Mouse (Mus musculus): ENCODE results near the gene Ssbp2. TPM values are rescaled to one million over a fixed set of nuclear protein-coding genes. Genes with fewer than 3 reads are reported as not detected.
A peak's percentile ranks its signal among the peaks of the same experiment; 100 is the strongest.

Ssbp2 gene
- polyA plus RNA-seq, 1 experiment from 2014 or later, result 21.6 TPM

DNA sequence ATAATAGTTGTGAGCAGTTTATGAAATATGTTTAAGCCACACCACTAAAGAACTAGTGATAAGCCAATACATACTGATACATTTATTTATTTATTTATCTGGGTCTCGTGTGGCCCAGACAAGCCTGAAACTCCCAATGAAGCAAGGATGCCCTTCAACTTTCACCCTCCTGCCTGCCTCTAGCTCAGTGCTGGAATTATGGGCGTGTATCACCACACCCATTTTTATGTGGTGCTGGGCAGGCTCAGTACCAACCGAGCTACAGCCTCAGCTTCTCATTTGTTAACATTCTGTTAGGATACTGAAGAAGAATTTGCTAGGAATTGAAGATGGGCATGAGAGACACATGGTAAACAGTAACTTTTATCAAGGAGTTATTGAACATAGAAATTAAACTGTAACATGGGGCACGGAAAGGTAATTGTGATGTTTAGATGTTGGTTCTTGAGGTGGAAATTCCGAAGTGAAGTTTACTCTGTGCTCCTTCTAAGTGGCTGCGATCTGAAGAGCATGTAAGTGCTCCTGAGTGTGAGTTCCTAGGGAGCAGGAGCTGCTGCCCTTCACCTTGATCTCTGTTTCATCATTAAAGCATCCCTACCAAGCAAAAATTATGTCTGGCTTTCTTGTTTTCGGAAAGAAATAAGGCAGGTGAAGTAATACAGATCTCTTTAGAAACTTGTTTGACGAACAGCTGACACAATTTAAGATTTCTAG lies 5.1 kb downstream of the Ssbp2 start:
- TF ChIP-seq EP300 (IDR thresholded peaks at IDR 0.05; ENCODE audit: low read depth) (no peak), CTCF (IDR thresholded peaks at IDR 0.05; ENCODE audit: low read depth) (no peak)
- Histone ChIP-seq H3K36me3 (replicated peaks; ENCODE audit: insufficient read depth, low read length) (no peaks in the 10 kb centered on the region), H3K9me3 (ENCODE audit: low read length) (no peaks in the 10 kb centered on the region), H3K4me3 (ENCODE audit: low read depth, low read length) (no peak overlapping the region), H3K4me1 (ENCODE audit: insufficient read depth) (peaks cover 4% of the 10 kb centered on the region), H3K9ac (replicated peaks) (no peak overlapping the region; the same call in 1 of the 2 replicates), H3K27me3 (ENCODE audit: insufficient read depth, low read length) (no peaks in the 10 kb centered on the region), H3K27ac (ENCODE audit: low read depth) (no peak overlapping the region), H3K4me2 (ENCODE audit: low read depth, low read length) (no peak overlapping the region)
- ATAC-seq (no peak), DNase-seq (peak; percentile 23)
- WGBS (ENCODE audit: insufficient replicate concordance), result 67% methylated on average over 8 of the region's 8 CpGs

DNA sequence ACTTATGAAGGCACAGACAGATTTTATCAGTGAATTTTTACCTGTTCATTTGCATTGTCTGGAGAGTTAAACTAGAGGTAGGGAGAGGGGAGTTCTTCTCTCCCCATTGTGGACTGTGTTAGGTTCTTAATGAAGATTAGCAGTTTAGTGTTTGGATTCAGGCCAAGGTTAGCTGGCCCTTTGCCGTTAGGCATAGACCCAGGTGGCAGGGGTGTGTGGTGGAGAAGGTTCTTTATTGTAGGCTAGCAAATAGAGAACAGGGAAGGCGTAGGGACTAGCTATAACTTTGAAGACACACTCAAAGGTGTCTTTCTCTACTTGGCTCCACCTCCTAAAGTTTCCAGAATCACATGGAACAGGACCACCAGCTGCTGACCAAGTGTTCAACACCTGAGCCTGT lies 11.5 kb downstream of the Ssbp2 start:
- TF ChIP-seq EP300 (IDR thresholded peaks at IDR 0.05; ENCODE audit: low read depth) (peak; percentile 17; the same call in 1 of the 2 replicates), CTCF (IDR thresholded peaks at IDR 0.05; ENCODE audit: low read depth) (no peak)
- H3K4me3 ChIP-seq (ENCODE audit: low read depth, low read length), result no peak overlapping the region
- H3K36me3 ChIP-seq (replicated peaks; ENCODE audit: insufficient read depth, low read length), result no peaks in the 10 kb centered on the region; the same call in 1 of the 2 replicates
- ATAC-seq (no peak), DNase-seq (no peak)
- no peak overlapping the region for H3K9ac ChIP-seq (replicated peaks)
- H3K4me2 ChIP-seq (ENCODE audit: low read depth, low read length), result no peak overlapping the region
- no peak overlapping the region for H3K27ac ChIP-seq (ENCODE audit: low read depth)
- WGBS (ENCODE audit: insufficient replicate concordance), result 63% methylated on average over 2 of the region's 2 CpGs
- H3K9me3 ChIP-seq (ENCODE audit: low read length), result 0 out of 2 replicates have a peak, but pooled peaks cover 2% of the 10 kb centered on the region
- H3K27me3 ChIP-seq (ENCODE audit: insufficient read depth, low read length), result no peaks in the 10 kb centered on the region
- H3K4me1 ChIP-seq (ENCODE audit: insufficient read depth), result peaks cover 6% of the 10 kb centered on the region; the same call in 1 of the 2 replicates

DNA sequence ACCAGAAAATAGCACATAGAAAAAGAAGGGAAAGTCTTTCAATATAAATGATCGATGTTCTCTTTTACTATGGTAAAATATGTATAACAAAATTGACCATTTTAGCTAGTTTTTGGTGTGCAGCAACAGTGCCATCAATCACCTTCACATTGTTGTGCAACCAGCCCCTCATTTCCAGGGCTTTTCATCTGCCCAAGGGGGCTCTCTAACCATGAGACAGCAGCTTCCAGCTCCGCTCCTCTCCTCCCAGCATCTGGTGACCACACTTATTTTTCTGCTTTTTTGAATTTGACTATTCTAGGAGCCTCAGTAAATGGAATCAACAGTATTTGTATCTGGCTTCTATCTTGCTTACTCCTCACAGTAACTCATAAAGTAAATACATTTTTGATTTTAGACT lies 11.9 kb downstream of the Ssbp2 start:
- H3K27ac ChIP-seq (ENCODE audit: low read depth), result no peak overlapping the region
- WGBS (ENCODE audit: insufficient replicate concordance), result 84% methylated on average over 2 of the region's 2 CpGs
- no peak overlapping the region for H3K4me3 ChIP-seq (ENCODE audit: low read depth, low read length)
- H3K9ac ChIP-seq (replicated peaks), result no peak overlapping the region
- no peaks in the 10 kb centered on the region for H3K27me3 ChIP-seq (ENCODE audit: insufficient read depth, low read length)
- H3K4me1 ChIP-seq (ENCODE audit: insufficient read depth), result peaks cover 6% of the 10 kb centered on the region; the same call in 1 of the 2 replicates
- no peak for ATAC-seq
- H3K9me3 ChIP-seq (ENCODE audit: low read length), result 0 out of 2 replicates have a peak, but pooled peaks cover 4% of the 10 kb centered on the region
- no peak for TF ChIP-seq CTCF (IDR thresholded peaks at IDR 0.05; ENCODE audit: low read depth)
- no peak for TF ChIP-seq EP300 (IDR thresholded peaks at IDR 0.05; ENCODE audit: low read depth)
- H3K4me2 ChIP-seq (ENCODE audit: low read depth, low read length), result no peak overlapping the region
- DNase-seq, result no peak
- H3K36me3 ChIP-seq (replicated peaks; ENCODE audit: insufficient read depth, low read length), result no peaks in the 10 kb centered on the region; the same call in 1 of the 2 replicates

DNA sequence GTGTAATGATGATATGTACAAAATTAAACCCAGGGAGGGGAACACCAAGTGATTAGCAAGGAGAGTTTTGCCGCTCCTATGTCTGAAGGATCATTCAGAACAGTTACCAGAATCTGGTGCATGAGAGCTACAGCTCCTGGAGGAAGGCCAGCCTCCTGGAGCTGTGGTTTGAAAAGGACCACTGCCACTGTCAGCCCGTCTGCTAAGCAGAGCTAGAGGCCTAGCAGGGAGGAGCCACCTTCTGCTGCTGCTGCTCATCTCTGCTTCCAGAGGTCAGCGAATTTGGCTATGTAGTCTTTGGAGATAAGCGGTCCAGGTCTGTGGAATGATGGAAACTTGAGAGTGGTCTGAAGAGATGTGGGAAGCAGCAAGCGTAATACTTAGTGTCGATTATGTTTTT lies 13.4 kb downstream of the Ssbp2 start:
- Histone ChIP-seq H3K27ac (ENCODE audit: low read depth) (peak overlapping the region; percentile 60; the same call in 1 of the 2 replicates), H3K4me3 (ENCODE audit: low read depth, low read length) (no peak overlapping the region), H3K27me3 (ENCODE audit: insufficient read depth, low read length) (no peaks in the 10 kb centered on the region), H3K4me2 (ENCODE audit: low read depth, low read length) (0 out of 2 replicates have a peak overlapping the region, but pooled peaks have one; percentile 26), H3K9ac (replicated peaks) (peak overlapping the region; percentile 38; the same call in 1 of the 2 replicates), H3K9me3 (ENCODE audit: low read length) (0 out of 2 replicates have a peak, but pooled peaks cover 4% of the 10 kb centered on the region), H3K4me1 (ENCODE audit: insufficient read depth) (peaks cover 9% of the 10 kb centered on the region), H3K36me3 (replicated peaks; ENCODE audit: insufficient read depth, low read length) (no peaks in the 10 kb centered on the region; the same call in 1 of the 2 replicates)
- TF ChIP-seq EP300 (IDR thresholded peaks at IDR 0.05; ENCODE audit: low read depth), result no peak
- no peak for TF ChIP-seq CTCF (IDR thresholded peaks at IDR 0.05; ENCODE audit: low read depth)
- 73% methylated on average over 6 of the region's 6 CpGs for WGBS (ENCODE audit: insufficient replicate concordance)
- ATAC-seq, result peak; percentile 81
- peak; percentile 18 for DNase-seq

DNA sequence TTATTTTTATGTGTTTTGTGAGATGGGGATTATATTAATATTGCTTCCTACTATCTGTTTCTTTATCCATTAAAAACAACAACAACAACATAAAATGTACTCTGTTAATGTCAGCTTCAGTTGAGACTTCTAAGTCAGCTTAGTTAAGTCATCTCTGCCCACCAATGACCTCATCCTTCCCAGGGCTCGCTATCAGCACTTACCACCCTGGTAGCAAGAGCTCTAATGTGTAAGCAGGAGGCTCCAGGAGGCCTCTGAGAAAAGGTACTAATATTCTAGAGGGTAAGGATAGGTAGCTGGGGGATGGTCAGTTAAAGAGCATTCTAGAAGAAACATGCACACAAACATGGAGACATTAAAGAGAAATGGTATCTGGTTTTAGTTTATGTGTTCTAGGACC lies 13.9 kb downstream of the Ssbp2 start:
- TF ChIP-seq EP300 (IDR thresholded peaks at IDR 0.05; ENCODE audit: low read depth) (peak; percentile 61), CTCF (IDR thresholded peaks at IDR 0.05; ENCODE audit: low read depth) (no peak)
- DNase-seq (peak; percentile 37), ATAC-seq (peak; percentile 97)
- Histone ChIP-seq H3K9ac (replicated peaks) (no peak overlapping the region), H3K4me2 (ENCODE audit: low read depth, low read length) (peak overlapping the region; percentile 8; the same call in 1 of the 2 replicates), H3K27me3 (ENCODE audit: insufficient read depth, low read length) (no peaks in the 10 kb centered on the region), H3K4me1 (ENCODE audit: insufficient read depth) (peaks cover 9% of the 10 kb centered on the region), H3K4me3 (ENCODE audit: low read depth, low read length) (no peak overlapping the region), H3K36me3 (replicated peaks; ENCODE audit: insufficient read depth, low read length) (no peaks in the 10 kb centered on the region; the same call in 1 of the 2 replicates), H3K9me3 (ENCODE audit: low read length) (0 out of 2 replicates have a peak, but pooled peaks cover 4% of the 10 kb centered on the region), H3K27ac (ENCODE audit: low read depth) (0 out of 2 replicates have a peak overlapping the region, but pooled peaks have one; percentile 29)
- 21% methylated on average over 1 of the region's 1 CpGs for WGBS (ENCODE audit: insufficient replicate concordance)

DNA sequence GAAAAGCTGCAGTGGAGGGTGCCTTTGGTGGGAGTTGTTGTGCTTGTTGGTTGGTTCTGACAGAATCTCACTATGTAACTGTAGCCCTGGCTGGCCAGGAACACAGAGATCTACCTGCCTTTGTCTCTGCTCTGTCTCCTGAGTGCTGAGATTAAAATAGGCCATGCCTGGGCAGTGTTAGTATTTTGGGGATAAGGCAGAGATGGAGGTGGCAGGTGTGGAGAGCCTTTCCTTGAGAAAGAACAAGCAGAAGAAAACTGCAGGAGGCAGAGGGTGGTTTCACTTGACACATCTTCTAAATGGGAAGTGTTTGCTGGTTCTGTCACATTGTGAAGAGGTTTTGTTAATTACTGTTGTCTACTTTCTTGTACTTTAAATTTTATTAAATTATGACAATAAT lies 15.8 kb downstream of the Ssbp2 start:
- 0 out of 2 replicates have a peak, but pooled peaks cover 4% of the 10 kb centered on the region for H3K9me3 ChIP-seq (ENCODE audit: low read length)
- DNase-seq (no peak), ATAC-seq (no peak)
- no peaks in the 10 kb centered on the region; the same call in 1 of the 2 replicates for H3K36me3 ChIP-seq (replicated peaks; ENCODE audit: insufficient read depth, low read length)
- H3K9ac ChIP-seq (replicated peaks), result no peak overlapping the region
- TF ChIP-seq CTCF (IDR thresholded peaks at IDR 0.05; ENCODE audit: low read depth) (no peak), EP300 (IDR thresholded peaks at IDR 0.05; ENCODE audit: low read depth) (no peak)
- no peak overlapping the region for H3K4me2 ChIP-seq (ENCODE audit: low read depth, low read length)
- H3K27ac ChIP-seq (ENCODE audit: low read depth), result no peak overlapping the region
- H3K4me3 ChIP-seq (ENCODE audit: low read depth, low read length), result no peak overlapping the region
- no peaks in the 10 kb centered on the region for H3K27me3 ChIP-seq (ENCODE audit: insufficient read depth, low read length)
- H3K4me1 ChIP-seq (ENCODE audit: insufficient read depth), result peaks cover 9% of the 10 kb centered on the region
